Mouse (Mus musculus) kidney, adult 18-20 months (tissue): ENCODE data around the gene Nhs.
A peak's percentile ranks its signal among the peaks of the same experiment; 100 is the strongest.
"Not testable (repeated sequence)": the region's sequence is repeated elsewhere in the genome, so short reads cannot be mapped to it uniquely, and the experiment has no call there.

Source experiments
- DNase-seq: peaks from one replicate; pipeline ENCODE4 v3.0.0; 2021

The Nhs gene

GRCm38 (mm10) chrX:161925973-161926682, 233.4 kb downstream of the Nhs start:
- no peak for DNase-seq

DNA sequence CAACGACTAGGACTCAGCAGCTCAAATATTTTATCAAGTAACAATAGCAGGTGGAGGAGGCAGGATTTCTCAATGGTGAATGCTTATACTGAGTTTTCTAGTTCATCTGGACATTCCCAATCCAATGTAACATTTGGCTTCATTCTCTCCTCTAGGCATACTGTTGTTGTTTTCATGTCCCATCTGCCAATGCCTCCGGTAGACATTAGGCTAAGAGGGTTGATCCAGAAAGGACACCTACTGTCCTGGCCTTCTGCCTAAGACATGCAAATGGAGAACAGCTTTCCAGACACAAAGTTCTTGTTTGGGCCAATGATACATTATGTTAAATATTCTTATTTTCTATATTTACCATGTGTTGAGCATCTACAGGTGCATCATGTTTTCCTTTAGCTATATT, 236.9 kb downstream of the Nhs start:
- DNase-seq, result no peak

GRCm38 (mm10) chrX:161921581-161921980, 237.9 kb downstream of the Nhs start:
- DNase-seq, result no peak

GRCm38 (mm10) chrX:161909963-161910362, 249.6 kb downstream of the Nhs start:
- no peak for DNase-seq

GRCm38 (mm10) chrX:161908652-161909403, 250.7 kb downstream of the Nhs start:
- DNase-seq, result no peak

DNA sequence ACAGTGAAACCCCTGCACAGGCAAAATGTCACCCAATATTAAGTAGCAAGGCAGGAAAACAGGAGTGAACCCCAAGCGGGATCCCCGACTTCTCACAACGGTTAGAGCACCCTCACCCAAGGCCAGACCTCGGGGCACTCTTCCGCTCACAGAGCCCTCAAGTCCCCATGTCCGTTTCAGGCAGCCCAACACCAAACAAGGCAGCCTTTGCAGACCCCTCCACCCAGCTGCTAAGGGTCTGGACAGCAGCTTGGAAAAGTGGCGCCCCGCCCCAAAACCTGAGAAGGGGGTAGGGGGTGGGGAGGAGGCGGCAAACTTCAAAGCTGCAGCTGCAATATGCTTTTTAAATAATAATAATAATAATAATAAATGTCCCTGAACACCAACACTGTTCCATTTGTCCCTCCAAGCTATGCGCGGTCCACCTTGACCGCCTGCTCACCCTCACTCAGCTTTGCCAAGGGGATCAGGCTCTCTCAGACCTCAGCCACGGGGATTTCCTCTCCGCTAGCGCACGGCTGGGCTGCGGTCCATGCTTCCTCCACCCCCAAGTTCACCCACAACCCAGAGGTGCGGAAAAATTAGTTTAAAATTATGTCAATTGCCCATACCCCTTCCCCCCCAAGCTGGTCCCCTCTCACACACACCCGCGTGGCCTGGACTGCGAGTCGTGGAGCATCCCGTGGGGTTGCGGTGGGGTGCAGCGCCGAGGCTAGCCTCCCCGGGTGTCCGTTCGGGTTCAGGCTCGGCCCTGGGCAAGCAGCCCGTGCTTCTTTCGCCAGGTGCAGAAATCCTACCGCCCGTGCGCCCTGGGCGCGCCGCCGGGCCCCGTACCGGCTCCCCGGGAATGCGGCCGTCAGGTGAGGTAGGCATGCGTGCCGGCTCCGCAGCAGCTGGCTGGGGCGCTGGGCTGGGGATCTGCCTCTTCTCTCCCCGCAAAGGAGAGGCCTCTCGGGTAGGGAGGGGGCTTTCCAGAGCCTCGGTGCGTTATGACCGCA, 251.6 kb downstream of the Nhs start:
- DNase-seq, result no peak

GRCm38 (mm10) chrX:161894442-161894841, 265.1 kb downstream of the Nhs start:
- no peak for DNase-seq

DNA sequence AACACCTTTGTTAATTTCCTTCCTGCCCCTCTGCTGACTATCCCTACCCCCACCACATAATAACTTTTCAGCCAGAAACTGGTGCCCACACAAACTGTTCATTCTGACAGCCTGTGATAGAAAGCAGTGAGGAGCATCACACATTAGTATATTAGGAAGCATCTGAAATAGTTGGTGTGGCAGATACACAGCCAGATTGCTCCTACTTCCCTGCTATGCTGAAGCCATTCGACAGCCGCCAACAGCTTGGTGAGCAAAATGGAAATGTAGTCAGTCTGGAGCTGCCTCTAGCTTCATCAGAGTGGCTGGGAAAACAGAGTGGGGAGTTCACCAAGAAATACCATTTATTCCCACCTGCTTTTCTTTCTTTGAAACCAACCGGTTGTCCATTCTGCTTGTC, 275.9 kb downstream of the Nhs start:
- no peak for DNase-seq

DNA sequence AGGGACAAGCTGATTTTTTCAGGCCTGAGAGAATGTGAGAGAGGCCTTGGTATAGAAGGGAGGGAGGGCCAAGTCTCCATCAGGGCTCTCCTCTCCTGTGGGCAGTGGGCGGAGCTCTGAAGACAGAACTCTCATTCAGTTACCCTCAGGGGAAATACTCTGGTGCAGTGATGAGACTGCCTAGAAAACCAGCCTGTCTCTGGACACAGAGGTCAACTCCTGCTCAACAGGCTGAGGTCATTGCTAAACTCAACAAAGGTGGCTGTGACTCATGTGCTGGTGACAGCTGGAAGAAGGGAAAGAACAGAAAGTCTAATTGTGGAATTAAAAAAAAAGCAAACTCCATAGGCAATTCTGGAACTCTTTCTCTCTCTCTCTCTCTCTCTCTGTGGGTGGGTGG, 282.4 kb downstream of the Nhs start:
- no peak for DNase-seq

DNA sequence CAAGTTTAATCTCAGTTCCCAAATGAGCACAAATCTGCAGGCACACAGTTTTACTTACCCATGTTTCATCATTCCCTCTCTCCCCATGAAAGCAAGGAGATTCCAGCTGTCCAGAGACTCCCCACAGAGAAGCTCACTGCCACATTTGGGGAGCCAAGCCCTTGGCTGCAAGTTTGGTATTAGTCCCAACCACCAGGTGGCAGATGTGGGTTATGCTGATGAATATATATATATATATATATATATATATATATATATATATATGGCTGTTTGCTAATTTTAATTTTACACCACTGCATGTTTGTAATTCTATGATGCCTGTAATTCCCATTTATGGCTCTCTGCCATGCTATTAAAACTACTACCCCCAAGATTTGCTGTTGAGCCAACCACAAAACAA, 286.0 kb downstream of the Nhs start:
- DNase-seq, result peak; percentile 7

DNA sequence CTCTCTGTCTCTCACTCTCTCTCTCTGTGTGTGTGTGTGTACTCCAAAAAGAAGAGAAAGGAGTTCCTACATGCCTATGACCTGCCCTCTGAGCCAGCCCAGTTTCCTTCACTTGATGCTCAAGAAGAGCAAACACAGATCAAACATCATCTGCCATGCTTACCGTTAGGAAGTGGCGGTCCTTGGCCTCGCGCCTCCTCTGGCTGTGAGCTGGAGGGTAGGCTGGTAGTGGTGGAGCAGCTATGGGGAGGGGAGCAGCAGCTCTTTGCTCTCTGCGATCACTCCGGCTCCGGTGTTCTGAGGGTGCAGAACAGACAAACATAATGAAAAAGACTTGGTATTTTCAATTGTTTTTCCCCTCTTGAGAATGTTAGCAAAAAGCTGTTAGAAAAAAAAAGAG, 288.2 kb downstream of the Nhs start:
- DNase-seq, result no peak

DNA sequence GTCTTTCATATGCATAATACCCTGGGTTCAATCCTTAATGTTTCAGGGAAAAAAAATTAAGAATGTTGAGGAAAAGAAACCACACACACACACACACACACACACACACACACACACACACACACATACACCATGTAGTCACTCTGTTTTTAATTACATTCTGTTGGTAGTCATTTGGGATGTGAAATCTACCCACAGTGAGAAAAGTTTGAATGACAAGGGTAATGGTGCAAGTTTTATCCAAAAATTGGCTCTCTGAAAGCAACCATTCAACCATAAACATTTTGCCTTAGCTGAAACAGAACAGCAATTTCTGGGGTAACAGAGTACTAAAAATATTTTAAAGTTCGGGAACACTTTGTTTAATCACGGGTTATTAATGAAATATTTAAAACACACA, 303.9 kb downstream of the Nhs start:
- no peak for DNase-seq

DNA sequence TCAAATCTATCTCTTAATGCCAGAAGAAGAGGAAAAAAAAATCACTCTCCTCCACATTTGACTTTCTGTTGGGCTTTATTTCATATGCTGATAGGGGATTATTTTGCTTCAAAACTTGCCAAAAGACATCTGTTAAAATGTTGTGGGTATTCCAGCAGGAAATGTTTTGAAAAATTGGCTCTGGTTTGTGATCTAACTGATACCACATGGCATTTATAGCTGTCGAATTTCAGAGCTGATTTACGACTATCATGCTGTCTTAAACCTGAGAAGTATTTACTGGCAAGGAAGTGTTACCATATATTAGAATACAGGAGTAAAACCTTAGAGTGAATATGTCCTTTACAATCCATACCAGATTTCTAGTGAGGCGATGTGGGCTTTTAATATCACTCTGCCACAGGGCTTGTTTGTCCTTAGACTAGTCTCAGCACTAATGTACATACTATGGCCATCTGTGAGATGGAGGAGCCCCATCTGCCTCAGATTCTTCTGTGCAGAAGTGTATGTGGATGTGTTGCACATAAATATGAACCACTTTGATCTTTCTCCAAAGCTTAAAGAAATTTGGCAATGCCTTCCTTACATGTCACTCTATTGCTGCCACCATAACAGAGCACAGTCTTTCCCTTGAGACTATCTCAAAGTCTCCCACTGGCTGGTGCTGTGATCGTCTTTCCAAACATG, 305.8 kb downstream of the Nhs start:
- no peak for DNase-seq

GRCm38 (mm10) chrX:161826186-161826585, 333.3 kb downstream of the Nhs start:
- not testable (repeated sequence) for DNase-seq

GRCm38 (mm10) chrX:161790182-161790581, 369.3 kb downstream of the Nhs start:
- DNase-seq, result peak; percentile 28
